Mouse (Mus musculus) left cerebral cortex, postnatal 25 days (tissue): Measurements from ENCODE around the gene Tmem258. TPM values are rescaled to one million over a fixed set of nuclear protein-coding genes. Genes with fewer than 3 reads are reported as not detected.
"Not testable (repeated sequence)": the region's sequence is repeated elsewhere in the genome, so short reads cannot be mapped to it uniquely, and the experiment has no call there.

ENCODE experiments used
- DNase-seq, 2 experiments: peaks; one replicate each; pipeline ENCODE4 v3.0.0; 2022; ENCODE audit warnings: low spot score in 2 of 2, mixed read lengths in 1 of 2
- intact Hi-C: fragments of 180-260 bp; cut with DNase I; formaldehyde crosslinking; loops from one replicate; pipeline ENCODE4 v1.15.1; 2025
- total RNA-seq, 2 experiments: library from RNA; stranded (reverse); gene quantifications; 2 replicates each; pipeline ENCODE4 v1.2.3; 2021

Gene Tmem258
- 10 to 100 TPM; 70.0 to 76.0 TPM for total RNA-seq

GRCm38 (mm10) chr19:10203848-10204615, at the start of gene Tmem258, which contains the start of gene Fen1:
TSS of gene Tmem258 (plus strand) at chr19:10204014.
TSS of gene Fen1 (minus strand) at chr19:10204169.
- intact Hi-C loops, result no loop called here
- peak; percentile 93 to 94 for DNase-seq

- intact Hi-C loops, result no loop called here
- DNase-seq, result peak in 1 of 2 experiments; percentile 35
Measured at GRCm38 (mm10) chr19:10157725-10158124, 46.1 kb upstream of the Tmem258 start.

- intact Hi-C loops, result no loop called here
- no peak for DNase-seq
Measured at GRCm38 (mm10) chr19:10163896-10164295, 39.9 kb upstream of the Tmem258 start.

- intact Hi-C loops, result not testable (repeated sequence)
Measured at GRCm38 (mm10) chr19:10165928-10166327, 37.9 kb upstream of the Tmem258 start.

GRCm38 (mm10) chr19:10167112-10167511, 36.7 kb upstream of the Tmem258 start:
- no peak for DNase-seq
- intact Hi-C loops, result no loop called here

More at GRCm38 (mm10) chr19:10165928-10166327, 37.9 kb upstream of the Tmem258 start:
- not testable (repeated sequence) for DNase-seq

- no peak for DNase-seq
- intact Hi-C loops, result no loop called here
Measured at GRCm38 (mm10) chr19:10167951-10168350, 35.9 kb upstream of the Tmem258 start.

- DNase-seq, result no peak
- intact Hi-C loops, result no loop called here
Measured at GRCm38 (mm10) chr19:10168441-10168840, 35.4 kb upstream of the Tmem258 start.

- no peak for DNase-seq
- intact Hi-C loops, result no loop called here
Measured at GRCm38 (mm10) chr19:10169179-10169578, 34.6 kb upstream of the Tmem258 start.

GRCm38 (mm10) chr19:10169692-10170330, 34.0 kb upstream of the Tmem258 start:
- not testable (repeated sequence) for DNase-seq
- intact Hi-C loops, result loop anchor here (5.0 kb wide), 1 partner anchor 38 kb away; no protein-coding TSS in a partner anchor

- intact Hi-C loops, result loop anchor here (5.0 kb wide), 1 partner anchor 38 kb away; no protein-coding TSS in a partner anchor
Measured at GRCm38 (mm10) chr19:10170466-10170865, 33.3 kb upstream of the Tmem258 start.

GRCm38 (mm10) chr19:10171359-10171758, 32.5 kb upstream of the Tmem258 start:
- no peak for DNase-seq
- intact Hi-C loops, result loop anchor here (5.0 kb wide), 1 partner anchor 39 kb away; no protein-coding TSS in a partner anchor

More at GRCm38 (mm10) chr19:10170466-10170865, 33.3 kb upstream of the Tmem258 start:
- DNase-seq, result no peak

- intact Hi-C loops, result loop anchor here (5.0 kb wide), 1 partner anchor 40 kb away; no protein-coding TSS in a partner anchor
- DNase-seq, result peak; percentile 50 to 71
Measured at GRCm38 (mm10) chr19:10171846-10172245, 32.0 kb upstream of the Tmem258 start.

- intact Hi-C loops, result loop anchor here (5.0 kb wide), 1 partner anchor 41 kb away; no protein-coding TSS in a partner anchor
- no peak for DNase-seq
Measured at GRCm38 (mm10) chr19:10173116-10173718, 30.6 kb upstream of the Tmem258 start.

- no peak for DNase-seq
- intact Hi-C loops, result loop anchor here (5.0 kb wide), 1 partner anchor 42 kb away; no protein-coding TSS in a partner anchor
Measured at GRCm38 (mm10) chr19:10173844-10174539, 29.8 kb upstream of the Tmem258 start.

GRCm38 (mm10) chr19:10174956-10175355, 28.9 kb upstream of the Tmem258 start:
- DNase-seq, result no peak
- intact Hi-C loops, result loop anchor here (5.0 kb wide), 1 partner anchor 43 kb away; no protein-coding TSS in a partner anchor

GRCm38 (mm10) chr19:10176477-10176876, 27.3 kb upstream of the Tmem258 start:
- intact Hi-C loops, result no loop called here
- DNase-seq, result no peak

- no peak for DNase-seq
- intact Hi-C loops, result no loop called here
Measured at GRCm38 (mm10) chr19:10176941-10177372, 26.9 kb upstream of the Tmem258 start.

GRCm38 (mm10) chr19:10181225-10181624, 22.6 kb upstream of the Tmem258 start:
- peak; percentile 49 to 67 for DNase-seq
- intact Hi-C loops, result loop anchor here (5.0 kb wide), 2 partner anchors 139 to 259 kb away; partner anchors contain the start of gene Fads3

- peak in 1 of 2 experiments; percentile 25 for DNase-seq
- intact Hi-C loops, result loop anchor here (1.0 to 5.0 kb wide), 3 partner anchors 81 to 260 kb away; partner anchors contain the start of genes Fads2 and Fads3
Measured at GRCm38 (mm10) chr19:10182142-10182541, 21.7 kb upstream of the Tmem258 start.
